Mouse (Mus musculus) adipocyte (in vitro differentiated cells): ENCODE data around the gene Gm20517.
A peak's percentile ranks its signal among the peaks of the same experiment; 100 is the strongest.

Experiments used
- DNase-seq: peaks from one replicate; pipeline ENCODE4 v3.0.0-alpha.2; 2016; ENCODE audit warnings: low spot score

The Gm20517 gene

DNA sequence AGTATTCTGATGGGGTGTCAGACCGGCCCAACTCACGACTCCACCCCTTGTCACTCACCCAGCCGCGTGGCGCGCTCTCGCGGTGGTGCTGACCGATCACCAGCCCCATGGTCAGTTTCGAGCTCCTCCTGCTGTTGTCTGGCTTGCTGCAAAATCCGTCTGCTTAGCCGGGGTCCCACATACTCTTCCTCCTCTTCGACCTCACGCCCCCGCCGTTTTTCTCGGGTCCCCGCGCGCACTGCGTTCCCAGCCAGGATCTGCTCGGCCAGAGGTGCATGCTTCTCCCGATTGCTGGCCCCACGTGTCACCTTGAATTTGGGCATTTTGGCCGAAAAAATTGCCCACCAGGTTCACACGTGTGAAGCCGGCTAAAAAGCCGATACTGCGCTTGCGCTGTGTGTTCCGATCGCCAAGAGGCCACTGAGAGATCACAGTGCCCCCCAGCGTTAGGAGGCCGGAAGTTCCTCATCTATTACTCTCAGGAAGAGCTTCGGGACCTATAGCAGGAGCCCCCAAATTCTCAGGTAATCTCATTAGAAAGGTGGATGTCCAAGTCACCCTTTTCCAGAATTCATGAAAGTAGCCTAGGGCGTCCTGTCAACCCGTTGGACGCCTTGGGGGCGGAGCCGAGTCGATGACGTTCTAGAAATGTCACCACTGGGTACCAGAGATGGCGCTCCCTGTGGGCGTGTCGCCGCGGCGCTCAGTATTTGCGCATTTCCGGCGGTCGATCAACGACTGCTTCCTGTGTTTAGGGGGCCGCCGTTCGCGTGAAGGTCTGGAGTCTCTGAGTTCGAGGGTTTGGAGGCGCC, at the start of gene Gm20517, which contains the start of the genes Bysl and Med20:
TSS of gene Gm20517 (plus strand) at position 741 of the 812 bp plus-strand sequence.
TSS of gene Bysl (minus strand) at position 644 of the 812 bp plus-strand sequence.
TSS of gene Med20 (plus strand) at position 734 of the 812 bp plus-strand sequence.
- DNase-seq, result peak; percentile 98

DNA sequence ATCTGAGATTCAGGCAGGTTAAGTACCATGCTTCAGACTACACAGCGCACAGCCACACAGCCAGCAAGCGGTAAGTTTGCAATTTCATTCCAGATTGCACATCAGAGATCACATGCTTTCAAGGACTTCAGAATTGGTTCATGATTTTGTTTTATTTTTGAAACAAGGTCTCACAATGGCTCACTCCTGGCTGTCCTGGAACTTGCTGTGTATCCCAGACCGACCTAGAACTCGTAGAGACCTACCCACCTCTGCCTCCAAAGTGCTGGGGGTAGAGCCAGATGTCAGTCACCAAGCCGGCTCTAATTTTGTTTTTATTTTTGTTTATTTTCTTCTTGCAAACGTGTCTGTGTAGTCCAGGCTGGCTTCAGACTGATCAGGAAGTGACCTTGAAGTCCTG, 48.5 kb upstream of the Gm20517 start:
- DNase-seq, result no peak

GRCm38 (mm10) chr17:47564612-47565011, 46.8 kb upstream of the Gm20517 start:
- DNase-seq, result no peak

GRCm38 (mm10) chr17:47566133-47566532, 45.3 kb upstream of the Gm20517 start:
- no peak for DNase-seq

GRCm38 (mm10) chr17:47567271-47567670, 44.1 kb upstream of the Gm20517 start:
- DNase-seq, result no peak

DNA sequence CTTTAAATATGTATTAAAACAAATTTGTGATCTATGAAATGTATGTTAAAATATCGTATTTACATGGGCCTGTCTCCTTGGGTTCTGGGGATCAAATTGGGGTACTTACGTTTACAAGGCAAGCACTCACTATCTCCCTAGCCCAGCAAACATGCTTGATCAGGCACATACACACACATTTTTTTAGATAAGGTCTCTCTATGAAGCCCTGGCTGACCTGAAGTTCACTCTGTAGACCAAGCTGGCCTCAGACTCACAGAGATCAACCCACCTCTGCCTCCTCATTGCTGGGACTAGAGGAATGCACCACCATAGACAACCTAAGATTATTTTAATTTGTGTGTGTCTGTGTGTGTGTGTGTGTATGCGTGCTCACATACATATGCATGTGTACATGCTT, 43.0 kb upstream of the Gm20517 start:
- DNase-seq, result no peak

DNA sequence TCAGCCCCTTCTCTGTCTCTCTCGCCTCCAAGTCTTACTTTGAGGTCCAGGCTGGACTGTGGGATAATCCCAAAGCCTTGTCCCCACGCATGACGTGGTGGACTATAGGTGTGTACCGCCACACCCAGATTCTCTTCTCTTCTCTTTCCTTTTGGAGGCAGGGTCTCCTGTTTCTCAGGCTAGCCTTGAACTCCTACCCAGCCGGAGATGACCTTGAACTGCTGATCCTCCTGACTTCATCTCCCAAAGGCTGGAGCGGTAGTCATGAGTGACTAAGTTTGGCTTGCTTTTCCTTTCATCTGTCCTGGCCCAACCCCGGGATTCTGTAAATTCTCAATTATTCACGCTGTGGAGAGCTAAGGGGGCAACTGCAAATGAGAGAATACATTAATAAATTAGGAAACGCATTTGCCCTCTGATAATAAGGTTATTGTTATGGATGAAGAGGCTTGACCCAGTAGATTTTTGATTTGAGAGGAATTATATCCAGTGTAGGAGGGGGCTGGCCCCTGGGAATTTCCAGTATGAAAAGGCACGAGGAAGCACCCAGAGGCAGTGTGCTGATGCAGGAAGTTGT, 42.4 kb upstream of the Gm20517 start:
- no peak for DNase-seq

GRCm38 (mm10) chr17:47571621-47572020, 39.8 kb upstream of the Gm20517 start:
- no peak for DNase-seq

DNA sequence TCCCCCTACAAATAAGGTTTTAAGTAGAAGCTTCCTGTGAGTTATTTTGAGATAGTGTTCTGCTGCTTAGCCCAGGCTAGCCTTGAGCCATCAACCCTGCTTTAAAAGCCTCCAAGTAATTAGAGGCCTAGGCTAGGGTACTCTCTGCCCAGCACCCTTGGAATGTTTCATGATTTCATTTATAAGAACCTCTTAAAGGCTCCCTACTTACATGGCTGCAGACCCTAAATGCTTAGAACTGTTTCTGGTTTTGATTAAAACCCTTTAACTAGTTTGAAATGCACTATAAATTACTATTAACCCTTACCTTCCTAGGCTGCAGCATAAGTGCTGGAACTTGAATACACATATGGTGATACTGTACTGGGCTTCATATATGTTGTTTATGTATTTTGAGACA, 39.0 kb upstream of the Gm20517 start:
- DNase-seq, result no peak

GRCm38 (mm10) chr17:47574028-47574427, 37.4 kb upstream of the Gm20517 start:
- no peak for DNase-seq

GRCm38 (mm10) chr17:47574830-47575229, 36.6 kb upstream of the Gm20517 start:
- no peak for DNase-seq

GRCm38 (mm10) chr17:47578655-47579054, 32.7 kb upstream of the Gm20517 start:
- DNase-seq, result no peak

- DNase-seq, result no peak
These were observed 30.4 kb upstream of the Gm20517 start for GRCm38 (mm10) chr17:47580962-47581361.

DNA sequence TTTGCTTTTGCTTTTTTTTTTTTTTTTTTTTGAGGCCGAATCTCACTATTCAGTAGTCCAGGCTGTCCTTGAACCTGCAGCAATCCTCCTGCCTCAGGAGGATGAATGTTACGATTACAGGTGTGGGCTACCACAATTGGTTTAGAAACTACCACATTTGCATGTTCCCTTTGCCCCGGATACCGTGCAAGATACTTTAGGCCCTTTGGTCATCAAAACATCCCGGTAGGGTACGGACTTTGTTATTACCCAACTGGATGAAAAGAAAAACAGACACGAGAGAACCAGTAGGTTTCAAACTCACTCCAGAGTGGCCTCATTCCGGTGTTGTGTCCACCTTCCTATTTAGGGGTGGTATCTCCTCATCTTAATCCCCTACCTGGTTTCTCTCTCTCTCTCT, 22.9 kb upstream of the Gm20517 start:
- no peak for DNase-seq

DNA sequence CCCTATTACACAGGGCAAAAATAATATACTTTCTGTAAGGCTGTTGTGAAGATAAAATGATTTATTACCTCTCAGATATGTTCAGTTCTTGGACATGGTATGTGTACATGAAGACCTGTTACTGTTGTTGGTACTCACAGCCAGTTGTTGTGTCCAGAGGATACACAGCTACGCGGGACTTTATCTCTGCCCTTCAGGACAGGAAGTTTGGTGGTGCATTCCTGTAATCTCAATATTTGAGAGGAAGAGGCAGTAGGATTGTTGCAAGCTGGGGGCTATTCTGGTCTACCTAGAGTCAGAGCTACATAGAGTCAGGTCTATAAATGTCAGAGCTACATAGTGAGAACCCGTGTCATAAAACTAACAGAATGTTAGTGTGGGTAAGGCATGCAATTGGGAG, 20.3 kb upstream of the Gm20517 start:
- no peak for DNase-seq

DNA sequence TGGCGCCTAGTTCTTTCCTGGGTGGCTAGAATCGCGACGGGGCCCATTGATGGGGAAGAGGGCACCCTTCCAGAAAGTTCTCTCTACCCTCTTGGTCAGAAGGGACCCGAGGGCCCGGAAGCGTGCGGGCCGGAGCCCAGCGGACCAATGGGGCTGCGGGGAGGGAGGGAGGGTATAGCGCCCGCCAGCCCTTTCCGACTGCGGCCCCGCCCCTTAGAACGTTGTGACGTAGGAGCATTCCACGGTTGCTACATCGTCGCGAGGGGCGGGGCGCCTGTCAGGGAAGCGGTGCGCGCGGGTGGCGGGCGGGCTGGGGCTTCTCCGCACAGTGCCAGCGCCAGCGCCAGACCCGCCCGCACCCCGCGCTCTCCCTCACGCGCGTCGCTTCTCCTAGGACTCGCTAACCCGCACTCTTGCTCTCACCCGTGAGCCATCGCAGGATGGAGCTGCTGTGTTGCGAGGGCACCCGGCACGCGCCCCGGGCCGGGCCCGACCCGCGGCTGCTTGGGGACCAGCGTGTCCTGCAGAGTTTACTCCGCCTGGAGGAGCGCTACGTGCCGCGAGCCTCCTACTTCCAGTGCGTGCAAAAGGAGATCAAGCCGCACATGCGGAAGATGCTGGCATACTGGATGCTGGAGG, 18.1 kb upstream of the Gm20517 start:
- DNase-seq, result peak; percentile 96

- peak; percentile 63 for DNase-seq
These were observed 17.6 kb upstream of the Gm20517 start for GRCm38 (mm10) chr17:47593854-47594182.

GRCm38 (mm10) chr17:47594183-47594968, 17.0 kb upstream of the Gm20517 start:
- DNase-seq, result no peak

GRCm38 (mm10) chr17:47594969-47595247, 16.5 kb upstream of the Gm20517 start:
- peak; percentile 60 for DNase-seq

GRCm38 (mm10) chr17:47595248-47596161, 15.9 kb upstream of the Gm20517 start:
- peak; percentile 88 for DNase-seq

DNA sequence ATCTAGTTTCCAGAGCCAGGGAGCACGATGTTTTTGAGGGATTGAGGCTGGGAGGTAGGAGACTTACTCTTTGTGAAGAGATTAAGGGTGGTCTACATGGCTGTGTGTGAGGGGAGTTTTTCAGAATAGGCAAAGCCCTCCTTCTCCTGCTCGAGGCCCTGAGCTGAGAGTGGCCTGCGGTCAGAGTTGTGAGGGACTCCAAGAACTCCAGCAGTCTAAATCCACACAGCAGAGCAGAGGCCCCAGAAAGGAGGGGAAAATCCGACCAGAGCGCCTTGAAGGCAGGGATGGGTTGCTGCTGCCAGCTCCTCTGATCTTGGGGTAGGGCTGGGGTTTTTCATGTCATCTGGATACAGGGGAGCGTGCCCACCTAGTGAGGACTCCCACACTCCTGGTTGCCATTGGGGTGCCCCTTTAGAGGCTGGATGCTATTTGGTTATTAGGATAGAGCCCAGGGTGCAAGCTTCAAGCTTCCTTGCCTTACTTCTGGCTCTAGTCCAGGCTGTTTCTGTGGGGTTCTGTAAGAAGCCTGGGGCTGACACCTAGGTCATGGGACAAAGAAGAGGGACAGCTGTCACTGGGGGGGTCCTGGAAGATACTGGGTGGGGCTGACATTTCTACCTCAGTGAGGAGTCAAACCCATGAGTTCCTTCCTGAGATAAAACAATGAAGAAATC, 15.1 kb upstream of the Gm20517 start:
- no peak for DNase-seq
